Mouse (Mus musculus) left cerebral cortex, postnatal 4 days (tissue): ENCODE results near the gene Vwa1. TPM values are rescaled to one million over a fixed set of nuclear protein-coding genes. Genes with fewer than 3 reads are reported as not detected.
"Not testable (repeated sequence)": the region's sequence is repeated elsewhere in the genome, so short reads cannot be mapped to it uniquely, and the experiment has no call there.

ENCODE experiments used
- DNase-seq: peaks from one replicate; pipeline ENCODE4 v3.0.0-alpha.2; 2022
- intact Hi-C: fragments of 180-260 bp; cut with DNase I; formaldehyde crosslinking; loops from one replicate; pipeline ENCODE4 v1.15.1; 2025
- total RNA-seq, 2 experiments: library from RNA; stranded (reverse); gene quantifications; 2 replicates each; pipeline ENCODE4 v1.2.3; 2021

The Vwa1 gene
- total RNA-seq, 2 experiments from 2014 or later, result 15.6 to 16.4 TPM

GRCm38 (mm10) chr4:155746575-155747490 is 27.7 kb downstream of the Vwa1 start:
- intact Hi-C loops, result no loop called here
- no peak for DNase-seq

GRCm38 (mm10) chr4:155746036-155746548 is 28.4 kb downstream of the Vwa1 start:
- intact Hi-C loops, result no loop called here

GRCm38 (mm10) chr4:155745136-155745535 is 29.4 kb downstream of the Vwa1 start:
- intact Hi-C loops, result no loop called here
- no peak for DNase-seq

More at GRCm38 (mm10) chr4:155746036-155746548, 28.4 kb downstream of the Vwa1 start:
- DNase-seq, result no peak

DNA sequence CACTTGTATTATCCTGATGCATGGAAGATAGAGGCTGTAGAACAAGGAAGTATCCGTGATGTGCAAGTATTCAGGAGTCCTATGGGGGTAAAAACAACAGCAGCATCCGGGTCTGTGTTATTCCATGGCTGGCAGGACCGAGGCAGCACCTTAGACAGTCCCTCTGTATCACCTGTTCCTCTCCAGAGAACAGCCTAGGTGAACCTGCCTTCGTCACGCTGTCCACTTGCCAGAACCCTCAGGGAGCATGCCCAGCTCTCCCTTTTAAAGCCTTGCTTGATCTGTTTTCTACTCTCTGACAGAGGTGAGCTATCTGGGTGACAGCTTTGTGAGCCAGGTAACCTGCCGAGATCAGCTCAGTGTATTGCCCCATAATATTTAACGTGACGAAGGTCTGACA is 30.0 kb downstream of the Vwa1 start:
- intact Hi-C loops, result no loop called here
- no peak for DNase-seq

GRCm38 (mm10) chr4:155742684-155743083 is 31.8 kb downstream of the Vwa1 start:
- no peak for DNase-seq
- intact Hi-C loops, result no loop called here

DNA sequence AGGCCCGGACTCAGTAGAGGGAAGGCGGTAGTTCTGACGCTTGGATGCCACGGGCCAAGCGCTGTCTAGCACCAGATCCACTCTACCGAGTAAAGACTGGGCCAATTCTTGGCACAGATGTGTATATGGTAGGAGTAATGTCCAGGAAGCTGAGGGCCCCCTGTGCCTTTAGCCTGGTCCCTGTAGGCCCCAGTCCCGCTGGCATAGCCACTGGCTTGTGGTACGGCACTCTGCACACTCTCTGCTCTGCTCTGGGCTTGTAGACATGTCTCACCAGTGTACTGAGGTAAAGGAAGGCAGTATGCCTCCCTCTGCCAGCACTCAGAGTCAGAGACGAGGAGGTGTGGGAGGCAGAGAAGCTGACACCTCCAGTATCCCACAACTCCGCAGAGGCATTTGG is 33.8 kb downstream of the Vwa1 start:
- DNase-seq, intact Hi-C loops: not testable (repeated sequence)

GRCm38 (mm10) chr4:155739741-155740636 is 34.5 kb downstream of the Vwa1 start:
- intact Hi-C loops, result no loop called here
- peak; percentile 69 for DNase-seq

- intact Hi-C loops, result no loop called here
- DNase-seq, result peak; percentile 18
Measured at GRCm38 (mm10) chr4:155739152-155739551, 35.3 kb downstream of the Vwa1 start.

DNA sequence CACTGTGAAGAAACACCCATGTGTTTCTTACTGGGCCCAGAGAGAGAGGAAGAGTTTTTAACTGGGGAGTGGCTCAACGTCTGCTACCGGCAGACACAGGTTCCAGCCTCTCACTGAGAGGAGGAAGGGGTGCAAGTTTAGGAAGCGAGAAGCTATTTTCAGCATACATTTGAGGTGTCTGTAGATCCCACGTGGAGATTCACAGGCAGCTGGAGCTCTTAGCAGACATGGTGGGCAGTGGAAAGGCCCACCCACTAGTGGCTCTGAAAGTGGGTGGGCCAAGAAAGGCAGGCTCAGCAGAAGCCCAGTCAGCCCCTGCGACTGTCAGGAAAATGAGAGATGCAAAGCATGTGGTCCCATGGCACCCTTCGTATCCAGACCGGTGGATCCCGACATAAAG is 36.2 kb downstream of the Vwa1 start:
- no peak for DNase-seq
- intact Hi-C loops, result no loop called here

DNA sequence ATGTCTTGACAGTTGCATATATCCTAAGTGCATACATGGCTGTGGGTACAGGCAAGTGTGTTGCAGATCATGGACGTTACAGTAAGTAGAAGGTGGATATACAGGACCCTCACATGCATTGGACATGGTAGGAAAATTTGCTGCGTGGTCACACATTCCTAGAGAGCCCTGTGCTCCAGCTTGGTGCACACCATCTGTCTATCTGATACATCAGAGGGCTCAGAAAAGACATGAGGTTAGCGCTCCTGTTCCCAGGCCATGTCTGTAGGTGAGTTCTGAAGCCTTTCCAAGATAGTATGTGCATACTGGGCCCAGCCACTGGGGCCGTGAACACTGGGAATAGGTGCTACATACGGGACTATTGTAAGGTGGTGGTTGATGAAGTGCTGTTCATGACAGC is 38.1 kb downstream of the Vwa1 start:
- DNase-seq, result no peak
- intact Hi-C loops, result no loop called here

DNA sequence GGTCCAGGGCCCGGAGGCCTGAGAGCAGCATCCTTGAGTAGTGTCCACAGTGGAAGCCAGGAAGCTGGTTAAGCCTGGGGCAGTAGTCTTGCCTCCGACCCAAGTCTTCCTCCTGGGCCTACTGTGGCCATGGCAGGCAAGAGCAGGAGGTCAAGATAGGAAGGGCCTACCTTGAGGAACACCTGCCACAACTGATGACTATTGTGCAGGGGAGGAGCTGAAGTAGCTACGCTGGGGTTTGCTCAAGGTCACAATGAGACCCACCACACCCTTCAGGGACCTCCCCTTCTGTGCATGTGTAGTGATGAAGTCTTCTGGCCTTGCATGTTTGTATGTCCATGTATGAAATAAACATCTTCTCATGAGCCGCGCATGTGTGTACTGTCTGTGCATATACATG is 38.7 kb downstream of the Vwa1 start:
- DNase-seq, result no peak
- intact Hi-C loops, result no loop called here

DNA sequence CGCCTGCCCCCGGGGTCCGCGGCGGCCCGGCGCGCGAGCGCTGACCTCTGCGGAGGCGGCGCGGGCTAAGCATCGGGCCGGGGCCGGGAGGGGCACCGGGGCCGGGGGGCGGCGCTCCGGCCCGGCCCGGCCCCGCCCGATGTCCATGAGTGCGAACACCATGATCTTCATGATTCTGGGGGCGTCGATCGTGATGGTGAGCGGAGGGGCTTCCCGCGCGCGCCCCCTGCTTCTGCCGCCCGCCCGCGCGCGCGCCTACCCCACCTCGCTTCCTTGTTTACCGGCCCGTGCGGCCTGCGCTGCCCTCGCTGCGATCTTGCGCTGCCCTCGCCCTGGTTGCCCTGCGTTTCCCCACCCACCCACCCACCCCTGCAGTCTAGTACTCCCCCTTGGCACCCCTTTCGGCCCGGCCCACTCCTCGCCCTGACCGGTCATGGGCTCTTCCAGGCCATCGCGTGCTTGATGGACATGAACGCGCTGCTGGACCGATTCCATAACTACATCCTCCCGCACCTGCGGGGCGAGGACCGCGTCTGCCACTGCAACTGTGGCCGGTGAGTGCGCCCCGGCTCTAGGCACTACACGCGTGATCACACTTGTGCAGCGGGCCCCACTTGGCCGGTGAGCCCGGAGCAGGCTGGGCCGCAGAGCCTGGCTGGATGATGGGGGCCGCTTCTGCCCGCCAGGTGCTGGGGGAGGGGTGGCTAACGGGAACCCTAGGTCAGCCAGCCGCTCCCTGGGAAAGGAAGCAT is 39.4 kb downstream of the Vwa1 start:
- intact Hi-C loops, result no loop called here
- peak; percentile 81 for DNase-seq

- peak; percentile 98 for DNase-seq
- intact Hi-C loops, result no loop called here
Measured at GRCm38 (mm10) chr4:155734350-155734941, 40.1 kb downstream of the Vwa1 start, which contains the start of gene Tmem240. TSS of gene Tmem240 (plus strand) at chr4:155734800.

- DNase-seq, result no peak
- intact Hi-C loops, result no loop called here
Measured at GRCm38 (mm10) chr4:155733267-155733666, 41.2 kb downstream of the Vwa1 start.

GRCm38 (mm10) chr4:155727993-155728392 is 46.5 kb downstream of the Vwa1 start:
- DNase-seq, result no peak
- intact Hi-C loops, result no loop called here

GRCm38 (mm10) chr4:155721668-155722083 is 52.8 kb downstream of the Vwa1 start:
- DNase-seq, result peak; percentile 27
- intact Hi-C loops, result no loop called here
